Mouse (Mus musculus) forebrain, postnatal 0 days (tissue): ENCODE data around the gene Ttc7. TPM values are rescaled to one million over a fixed set of nuclear protein-coding genes. Genes with fewer than 3 reads are reported as not detected.
A peak's percentile ranks its signal among the peaks of the same experiment; 100 is the strongest.

Experiments
- ATAC-seq: fragments of 200-750 bp; cut with Nextera tagmentation; 2 replicates; pipeline ENCODE4 v1.8.0; 2017; ENCODE audit warnings: mild to moderate bottlenecking, moderate library complexity
- DNase-seq: peaks from one replicate; pipeline ENCODE4 v3.0.0-alpha.2; 2015
- H3K27ac ChIP-seq: fragments of 300-500 bp; sonication (generic); 2 replicates; pipeline ENCODE4 v1.5.1; 2014; ENCODE audit warnings: low read depth, mild to moderate bottlenecking, antibody characterized with exemption, low read length, moderate library complexity, mixed read lengths
- H3K27me3 ChIP-seq: fragments of 300-500 bp; sonication (generic); 2 replicates; pipeline ENCODE4 v1.6.1; 2014; ENCODE audit warnings: mild to moderate bottlenecking, low read length, mixed read lengths; ENCODE audit not compliant: insufficient read depth
- H3K36me3 ChIP-seq: fragments of 300-500 bp; sonication (generic); 2 replicates; pipeline ENCODE4 v1.6.1; 2014; ENCODE audit warnings: mild to moderate bottlenecking, moderate library complexity; ENCODE audit not compliant: insufficient read depth
- H3K4me1 ChIP-seq: fragments of 300-500 bp; sonication (generic); 2 replicates; pipeline ENCODE4 v1.6.1; 2014; ENCODE audit warnings: antibody characterized with exemption; ENCODE audit not compliant: insufficient read depth
- H3K4me2 ChIP-seq: fragments of 300-500 bp; sonication (generic); 2 replicates; pipeline ENCODE4 v1.6.1; 2014; ENCODE audit warnings: low read depth, mild to moderate bottlenecking, moderate library complexity
- H3K4me3 ChIP-seq: fragments of 300-500 bp; sonication (generic); 2 replicates; pipeline ENCODE4 v1.5.1; 2014; ENCODE audit warnings: low read depth, low read length, mixed read lengths
- H3K9ac ChIP-seq: fragments of 300-500 bp; sonication (generic); 2 replicates; pipeline ENCODE4 v1.6.1; 2014; ENCODE audit warnings: mild to moderate bottlenecking
- H3K9me3 ChIP-seq: fragments of 300-500 bp; sonication (generic); 2 replicates; pipeline ENCODE4 v1.6.1; 2016; ENCODE audit warnings: low read length
- CTCF ChIP-seq: sonication (generic); IDR thresholded peaks from 2 replicates; pipeline ENCODE4 v1.5.1; 2016; ENCODE audit warnings: antibody characterized with exemption, control low read depth, low read depth
- WGBS: fragments of 180-500 bp; shearing (Covaris S2); extraction: QIAGEN DNeasy Blood & Tissue Kit; methylation state at CpG from one replicate; pipeline ENCODE4 v1.1.7; 2014; 5-methylcytosine and 5-hydroxymethylcytosine counted together
- polyA plus RNA-seq: library from polyadenylated mRNA; unstranded; fragments of >200 nt; fragmentation: Nextera tagmentation; extraction: Ambion mirVana; gene quantifications from 2 replicates; pipeline ENCODE4 v1.2.1, GENCODE M21; 2015
- total RNA-seq: library from RNA; depleted of rRNA; stranded (reverse); fragments of >200 nt; gene quantifications from 2 replicates; pipeline ENCODE4 v1.2.3, GENCODE M21; 2014

Ttc7 gene
- total and polyA plus RNA-seq, 2 experiments from 2014 or later, result 6.1 to 7.5 TPM

DNA sequence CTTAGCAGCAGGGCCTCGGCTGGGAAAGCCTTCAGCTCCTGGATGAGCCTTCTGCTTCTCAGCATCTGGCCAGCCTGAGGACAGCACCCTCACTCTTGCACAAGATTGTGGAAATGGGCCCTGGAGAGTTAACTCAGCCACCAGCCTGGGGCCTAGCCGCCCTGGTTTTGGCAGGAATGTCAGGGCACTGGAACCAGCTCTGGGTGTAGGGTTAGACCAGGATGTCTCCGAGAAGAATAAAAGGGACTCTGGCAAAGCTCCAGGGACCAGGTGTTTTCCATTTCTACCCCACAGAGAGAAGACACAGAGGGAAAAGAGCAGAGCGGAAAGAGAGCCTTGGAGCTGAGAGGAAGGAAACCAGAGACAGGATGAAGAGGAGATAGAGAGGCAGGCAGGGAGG is 84.5 kb downstream of the Ttc7 start:
- no peak for ATAC-seq
- no peak overlapping the region for H3K9ac ChIP-seq
- H3K27ac ChIP-seq, result no peak overlapping the region
- no peak for TF ChIP-seq CTCF
- no peak overlapping the region for H3K4me2 ChIP-seq
- DNase-seq, result no peak
- H3K27me3 ChIP-seq, result no peaks in the 10 kb centered on the region
- no peaks in the 10 kb centered on the region for H3K9me3 ChIP-seq
- WGBS, result 30% methylated on average over 4 of the region's 4 CpGs
- peaks cover 14% of the 10 kb centered on the region for H3K4me1 ChIP-seq
- H3K36me3 ChIP-seq, result no peaks in the 10 kb centered on the region
- no peak overlapping the region for H3K4me3 ChIP-seq

DNA sequence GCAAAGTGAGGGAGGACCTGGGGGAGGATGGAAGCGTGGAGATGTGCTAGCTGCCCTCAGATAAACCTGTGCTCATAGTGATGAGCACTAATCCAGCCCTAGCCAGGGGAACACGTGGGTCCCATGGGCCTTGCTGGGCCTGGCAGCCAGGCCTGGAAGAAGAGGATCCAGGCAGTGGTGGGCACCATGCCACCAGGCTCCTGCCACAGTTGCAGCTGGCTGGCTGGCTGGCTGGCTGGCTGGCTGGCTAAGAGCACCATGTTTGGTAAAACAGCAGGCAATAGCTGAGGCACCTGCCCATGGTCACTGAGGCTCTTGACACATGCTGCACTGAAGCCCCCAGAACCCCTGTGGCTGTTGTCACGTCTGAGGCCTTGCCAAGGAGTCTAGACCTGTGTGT is 85.0 kb downstream of the Ttc7 start:
- Histone ChIP-seq H3K9me3 (no peaks in the 10 kb centered on the region), H3K4me2 (no peak overlapping the region), H3K27me3 (no peaks in the 10 kb centered on the region), H3K36me3 (no peaks in the 10 kb centered on the region), H3K27ac (no peak overlapping the region), H3K4me3 (no peak overlapping the region), H3K4me1 (peaks cover 18% of the 10 kb centered on the region), H3K9ac (no peak overlapping the region)
- 38% methylated on average over 3 of the region's 3 CpGs for WGBS
- ATAC-seq (peak; percentile 54), DNase-seq (peak; percentile 65)
- TF ChIP-seq CTCF, result no peak

DNA sequence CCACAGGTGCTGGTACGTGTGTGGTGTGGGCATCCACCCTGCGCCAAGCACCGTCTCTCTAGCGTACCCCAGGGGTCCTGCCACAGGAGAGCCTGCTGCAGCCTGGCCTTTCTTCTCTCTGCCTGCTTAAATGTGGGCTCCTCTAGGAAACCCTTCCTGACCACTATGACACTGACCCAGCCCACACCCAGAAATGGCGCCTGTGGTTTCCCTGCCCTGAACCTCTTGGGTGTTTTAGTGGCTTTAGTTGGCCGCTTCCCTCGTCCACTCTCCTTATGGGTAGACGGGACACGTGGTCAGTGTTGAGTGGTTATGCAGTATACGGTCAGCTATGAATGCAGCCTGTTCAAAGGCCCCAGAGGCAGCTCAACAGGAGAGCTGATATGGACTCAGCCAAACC is 85.8 kb downstream of the Ttc7 start:
- TF ChIP-seq CTCF, result no peak
- H3K4me1 ChIP-seq, result peaks cover 18% of the 10 kb centered on the region

DNA sequence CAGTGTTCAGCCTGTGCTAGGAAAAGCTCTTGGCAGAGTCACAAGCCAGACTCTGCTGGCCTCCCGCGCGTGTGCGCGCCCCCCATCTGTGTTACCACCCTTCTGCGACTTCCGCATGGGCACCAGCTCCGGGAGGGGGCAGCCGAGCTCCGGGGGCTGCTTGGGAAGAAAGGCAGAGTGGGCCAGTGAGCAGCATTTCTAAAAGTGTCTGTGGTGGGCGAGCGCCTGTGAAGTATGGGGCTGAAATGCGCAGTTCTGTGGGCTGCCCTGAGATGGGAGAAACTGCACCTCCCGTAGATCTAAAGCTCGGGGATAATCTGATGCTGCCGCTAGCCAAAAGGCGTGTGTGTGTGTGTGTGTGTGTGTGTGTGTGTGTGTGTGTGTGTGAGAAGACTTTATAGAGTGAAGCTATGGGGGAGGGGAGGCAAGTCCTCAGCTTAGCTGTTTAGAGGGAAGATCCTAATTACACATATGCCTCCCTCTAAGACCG is 86.6 kb downstream of the Ttc7 start:
- ATAC-seq, result peak; percentile 47
- Histone ChIP-seq H3K27ac (no peak overlapping the region), H3K27me3 (no peaks in the 10 kb centered on the region), H3K4me3 (no peak overlapping the region), H3K9ac (no peak overlapping the region), H3K4me1 (peaks cover 18% of the 10 kb centered on the region), H3K9me3 (no peaks in the 10 kb centered on the region), H3K36me3 (no peaks in the 10 kb centered on the region), H3K4me2 (no peak overlapping the region)
- WGBS, result 44% methylated on average over 18 of the region's 18 CpGs
- TF ChIP-seq CTCF, result peak; percentile 10; the same call in 1 of the 2 replicates
- DNase-seq, result peak; percentile 59

More for the DNA sequence above, 85.8 kb downstream of the Ttc7 start:
- no peak overlapping the region for H3K9ac ChIP-seq
- H3K9me3 ChIP-seq, result no peaks in the 10 kb centered on the region
- peak overlapping the region; percentile 30; the same call in 1 of the 2 replicates for H3K27ac ChIP-seq
- H3K27me3 ChIP-seq, result no peaks in the 10 kb centered on the region
- ATAC-seq, result no peak
- H3K4me2 ChIP-seq, result no peak overlapping the region
- 85% methylated on average over 10 of the region's 10 CpGs for WGBS
- no peaks in the 10 kb centered on the region for H3K36me3 ChIP-seq
- no peak for DNase-seq
- H3K4me3 ChIP-seq, result no peak overlapping the region

DNA sequence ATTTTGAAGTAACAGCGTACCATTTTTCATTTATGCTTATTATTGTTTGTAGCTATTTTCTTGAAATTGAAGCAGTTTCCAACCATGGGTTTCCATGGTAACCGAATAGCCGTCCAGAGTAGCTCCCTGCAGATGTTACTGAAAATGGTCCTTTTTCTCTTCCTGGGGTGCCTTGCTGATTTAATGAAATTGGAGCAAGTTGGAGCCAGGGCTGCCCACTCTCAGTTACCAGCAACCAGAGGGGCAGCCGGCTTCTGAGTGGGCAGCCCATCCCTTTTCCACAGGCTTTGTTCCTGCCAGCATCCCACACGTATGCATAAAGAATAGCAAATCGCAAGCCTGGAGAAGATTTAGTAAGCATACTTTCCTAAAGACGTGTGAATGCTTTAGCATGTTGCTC is 89.5 kb downstream of the Ttc7 start:
- Histone ChIP-seq H3K9ac (no peak overlapping the region), H3K36me3 (no peaks in the 10 kb centered on the region), H3K4me2 (no peak overlapping the region), H3K27ac (peak overlapping the region; percentile 74), H3K9me3 (no peaks in the 10 kb centered on the region), H3K27me3 (no peaks in the 10 kb centered on the region), H3K4me3 (no peak overlapping the region), H3K4me1 (peaks cover 18% of the 10 kb centered on the region)
- no peak for TF ChIP-seq CTCF
- peak; percentile 69 for DNase-seq
- WGBS, result 29% methylated on average over 7 of the region's 7 CpGs
- peak; percentile 38; the same call in 1 of the 2 replicates for ATAC-seq

DNA sequence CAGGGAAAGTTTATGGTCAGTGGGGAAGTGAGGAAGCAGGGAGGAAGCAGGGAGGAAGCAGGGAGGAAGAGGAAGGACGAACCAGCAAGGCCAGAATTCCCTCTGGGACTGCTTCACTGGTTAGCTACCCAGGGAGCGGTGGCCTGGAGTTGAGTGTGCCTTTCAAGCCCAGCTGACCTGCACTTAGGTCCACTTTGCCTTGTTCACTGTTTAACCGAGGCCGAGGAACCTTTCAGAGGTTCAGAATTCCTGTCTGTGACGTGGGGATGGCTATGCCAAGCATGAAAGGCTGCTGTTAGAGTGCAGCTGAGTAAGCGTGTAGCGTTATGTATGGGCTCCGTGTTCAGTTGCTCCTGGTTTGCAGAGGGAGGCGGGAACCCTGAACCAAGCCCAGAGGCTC is 90.6 kb downstream of the Ttc7 start:
- ATAC-seq, result no peak
- no peak overlapping the region for H3K4me3 ChIP-seq
- peak overlapping the region; percentile 74 for H3K27ac ChIP-seq
- no peak overlapping the region for H3K4me2 ChIP-seq
- no peaks in the 10 kb centered on the region for H3K27me3 ChIP-seq
- H3K4me1 ChIP-seq, result peaks cover 16% of the 10 kb centered on the region
- TF ChIP-seq CTCF, result no peak
- H3K36me3 ChIP-seq, result no peaks in the 10 kb centered on the region
- 93% methylated on average over 9 of the region's 9 CpGs for WGBS
- DNase-seq, result no peak
- H3K9ac ChIP-seq, result no peak overlapping the region
- H3K9me3 ChIP-seq, result no peaks in the 10 kb centered on the region

DNA sequence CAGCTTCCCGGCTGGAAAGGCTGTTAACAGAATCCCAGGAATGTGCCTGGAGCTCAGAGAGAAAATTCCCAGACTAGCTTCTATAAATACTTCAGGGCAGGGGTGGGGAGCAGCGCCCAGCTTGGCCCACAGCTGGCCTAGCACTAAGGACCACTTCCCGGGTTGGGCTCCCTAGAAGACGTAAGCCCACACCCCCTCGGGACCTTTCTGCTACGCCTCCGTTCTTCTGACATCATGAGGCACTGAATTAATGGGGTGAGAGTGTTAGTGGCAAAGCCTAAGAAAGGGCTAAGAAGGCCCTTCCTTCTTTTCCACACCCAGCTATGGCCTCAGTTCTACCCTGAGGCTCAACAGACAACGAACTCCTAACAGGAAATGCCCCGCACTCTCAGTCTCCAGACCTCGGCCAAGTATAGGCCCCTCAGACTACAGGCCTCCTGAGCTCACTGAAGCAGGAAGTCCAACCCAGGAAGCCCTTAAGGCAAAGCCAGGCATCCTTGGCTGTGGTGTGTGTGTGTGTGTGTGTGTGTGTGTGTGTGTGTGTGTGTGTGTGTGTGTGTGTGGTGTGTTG is 93.3 kb downstream of the Ttc7 start:
- H3K4me2 ChIP-seq, result no peak overlapping the region
- no peak overlapping the region for H3K27ac ChIP-seq
- H3K4me3 ChIP-seq, result no peak overlapping the region
- H3K9me3 ChIP-seq, result no peaks in the 10 kb centered on the region
- H3K4me1 ChIP-seq, result peaks cover 24% of the 10 kb centered on the region; the same call in 1 of the 2 replicates
- no peak overlapping the region for H3K9ac ChIP-seq
- 75% methylated on average over 10 of the region's 10 CpGs for WGBS
- no peaks in the 10 kb centered on the region for H3K36me3 ChIP-seq
- no peak for TF ChIP-seq CTCF
- no peaks in the 10 kb centered on the region for H3K27me3 ChIP-seq
- no peak for DNase-seq
- ATAC-seq, result no peak
